Mouse (Mus musculus) midbrain, embryonic 16.5 days (tissue): Measurements from ENCODE around the gene Prr19. TPM values are rescaled to one million over a fixed set of nuclear protein-coding genes. Genes with fewer than 3 reads are reported as not detected.

Experiments
- ATAC-seq: fragments of 200-750 bp; cut with Nextera tagmentation; 2 replicates; pipeline ENCODE4 v1.8.0; 2017; ENCODE audit warnings: moderate TSS enrichment
- H3K27ac ChIP-seq: fragments of 300-500 bp; sonication (generic); 2 replicates; pipeline ENCODE4 v1.5.1; 2014; ENCODE audit warnings: mild to moderate bottlenecking, low read length, mixed read lengths
- H3K27me3 ChIP-seq: fragments of 300-500 bp; sonication (generic); 2 replicates; pipeline ENCODE4 v1.6.1; 2014; ENCODE audit warnings: low read depth, low read length, mixed read lengths; ENCODE audit not compliant: control insufficient read depth, insufficient read depth
- H3K36me3 ChIP-seq: fragments of 300-500 bp; sonication (generic); 2 replicates; pipeline ENCODE4 v1.6.1; 2014; ENCODE audit warnings: mild to moderate bottlenecking, low read length, moderate library complexity, mixed read lengths; ENCODE audit not compliant: control insufficient read depth, insufficient read depth
- H3K4me1 ChIP-seq: fragments of 300-500 bp; sonication (generic); 2 replicates; pipeline ENCODE4 v1.6.1; 2014; ENCODE audit warnings: mild to moderate bottlenecking, low read length, mixed read lengths; ENCODE audit not compliant: control insufficient read depth, insufficient read depth
- H3K4me2 ChIP-seq: fragments of 300-500 bp; sonication (generic); 2 replicates; pipeline ENCODE4 v1.6.1; 2014; ENCODE audit warnings: mild to moderate bottlenecking, low read length, mixed read lengths
- H3K4me3 ChIP-seq: fragments of 300-500 bp; sonication (generic); 2 replicates; pipeline ENCODE4 v1.5.1; 2014; ENCODE audit warnings: low read depth, mild to moderate bottlenecking, low read length, moderate library complexity, mixed read lengths
- H3K9ac ChIP-seq: fragments of 300-500 bp; sonication (generic); 2 replicates; pipeline ENCODE4 v1.6.1; 2014; ENCODE audit warnings: low read depth, low read length, mixed read lengths
- H3K9me3 ChIP-seq: fragments of 300-500 bp; sonication (generic); replicated peaks from 2 replicates; pipeline ENCODE4 v1.6.1; 2014; ENCODE audit warnings: mild to moderate bottlenecking, low read length, mixed read lengths; ENCODE audit not compliant: control insufficient read depth, poor library complexity, severe bottlenecking
- WGBS: fragments of 180-500 bp; shearing (Covaris S2); extraction: QIAGEN DNeasy Blood & Tissue Kit; methylation state at CpG from one replicate; pipeline ENCODE4 v1.1.7; 2014; 5-methylcytosine and 5-hydroxymethylcytosine counted together
- polyA plus RNA-seq: library from polyadenylated mRNA; unstranded; fragments of >200 nt; fragmentation: Nextera tagmentation; extraction: Ambion mirVana; gene quantifications from 2 replicates; pipeline ENCODE4 v1.2.1, GENCODE M21; 2015

Gene Prr19
- polyA plus RNA-seq, 1 experiment from 2014 or later: 5.6 TPM

DNA sequence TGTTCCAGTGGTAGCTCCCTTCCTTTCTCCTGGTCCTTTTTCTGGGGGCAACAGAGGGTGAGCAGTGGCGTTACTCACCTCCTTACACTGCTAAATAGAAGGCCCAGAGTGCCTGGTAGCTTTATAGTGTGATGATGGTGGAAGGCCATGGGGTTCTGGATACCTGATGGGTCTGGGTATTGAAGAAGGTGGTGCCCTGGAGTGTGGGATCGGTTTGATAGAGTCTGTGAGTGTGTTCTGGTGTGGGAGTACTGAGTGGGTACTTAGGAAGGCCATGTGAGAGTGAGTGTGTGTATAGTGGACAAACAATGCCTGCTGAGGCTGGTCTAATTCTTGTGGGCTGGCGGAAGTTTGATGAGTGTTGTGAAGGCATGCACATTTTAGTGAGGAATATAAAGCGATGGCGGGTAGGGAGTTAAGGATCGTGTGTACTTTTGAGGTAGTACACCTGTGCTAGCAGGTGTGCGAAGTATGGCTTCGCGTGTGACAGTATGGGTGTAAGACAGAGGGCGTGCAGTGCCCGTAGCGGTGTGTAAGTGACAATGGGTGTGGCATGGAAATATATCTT, 20.0 kb upstream of the Prr19 start:
- WGBS: 16% methylated on average over 12 of the region's 12 CpGs
- Histone ChIP-seq H3K27ac (peak overlapping the region; percentile 100), H3K4me1 (peaks cover 54% of the 10 kb centered on the region), H3K36me3 (peaks cover 11% of the 10 kb centered on the region), H3K4me2 (peak overlapping the region; percentile 81), H3K27me3 (no peaks in the 10 kb centered on the region), H3K9ac (peak overlapping the region; percentile 50), H3K4me3 (peak overlapping the region; percentile 75), H3K9me3 (no peaks in the 10 kb centered on the region)
- ATAC-seq: no peak; the same call in 1 of the 2 replicates

DNA sequence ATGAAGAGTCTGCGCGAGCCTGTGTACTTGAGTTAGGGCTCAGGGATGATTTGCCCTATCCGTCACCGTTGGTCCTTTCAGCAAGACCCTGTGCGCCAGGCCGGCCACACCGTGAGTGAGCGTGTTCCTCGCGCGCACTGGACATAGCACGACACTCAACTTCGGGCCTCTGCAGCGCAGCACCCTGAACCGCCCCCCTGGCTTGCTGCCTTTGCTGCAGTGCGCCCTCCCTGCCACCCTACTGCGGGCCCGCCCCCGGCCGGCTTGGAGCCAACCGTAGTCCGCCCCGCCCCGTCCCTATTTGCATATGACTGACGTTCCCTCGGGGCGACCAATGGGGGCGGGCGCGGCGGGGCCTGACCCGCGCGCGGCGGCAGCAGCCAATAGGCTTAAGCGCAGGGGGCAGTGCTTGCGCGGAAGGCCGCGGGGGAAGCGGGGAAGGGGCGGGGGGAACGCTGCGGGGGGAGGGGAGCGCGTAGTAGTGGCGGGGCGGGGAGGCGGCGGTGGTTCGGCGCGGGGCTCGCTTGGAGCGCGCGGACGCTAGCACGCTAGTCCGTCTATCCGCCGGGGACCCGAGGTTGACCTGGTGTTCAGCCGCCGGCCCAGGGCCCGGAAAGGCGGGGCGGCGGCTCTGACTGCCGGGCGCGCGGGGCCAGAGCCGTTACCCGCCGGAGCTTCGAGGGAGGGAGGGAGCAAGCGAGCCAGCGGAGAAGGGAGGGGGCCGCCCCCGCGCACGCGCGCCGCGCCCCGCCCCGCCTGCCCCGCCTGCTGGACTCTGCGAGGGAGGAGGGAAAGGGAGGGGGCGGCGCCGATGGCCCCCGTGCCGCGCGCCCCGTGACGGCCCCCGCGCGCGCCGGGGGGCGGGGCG, 19.2 kb upstream of the Prr19 start:
- Histone ChIP-seq H3K36me3 (peaks cover 18% of the 10 kb centered on the region), H3K9ac (peak overlapping the region; percentile 84), H3K4me1 (peaks cover 53% of the 10 kb centered on the region), H3K4me3 (peak overlapping the region; percentile 75), H3K27ac (peak overlapping the region; percentile 100), H3K9me3 (no peaks in the 10 kb centered on the region), H3K4me2 (peak overlapping the region; percentile 81), H3K27me3 (no peaks in the 10 kb centered on the region)
- ATAC-seq: peak; percentile 61
- 2% methylated on average over 55 of the region's 108 CpGs for WGBS

DNA sequence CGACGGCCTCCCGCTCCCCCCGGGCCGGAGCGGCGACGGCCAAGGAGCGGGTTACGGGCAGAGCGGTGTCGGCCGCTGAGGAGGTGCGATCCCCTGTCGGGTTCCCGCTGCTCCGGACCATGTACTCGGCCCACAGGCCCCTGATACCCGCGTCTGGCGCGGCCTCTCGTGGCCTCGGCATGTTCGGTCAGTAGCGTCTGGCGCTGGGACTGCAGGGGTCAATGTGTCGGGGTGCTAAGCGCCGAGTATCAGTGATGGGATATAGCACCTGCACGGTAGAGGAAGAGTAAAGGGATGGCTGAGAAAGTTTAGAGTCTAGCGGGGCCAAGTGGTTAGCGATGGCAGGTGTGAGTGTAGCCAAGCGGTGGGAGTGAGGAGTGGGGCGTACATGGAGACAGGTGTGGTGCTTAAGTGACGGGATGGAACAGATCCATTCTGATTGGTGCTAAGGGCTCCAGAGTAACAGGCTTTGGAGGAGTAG, 18.4 kb upstream of the Prr19 start:
- peak; percentile 6; the same call in 1 of the 2 replicates for ATAC-seq
- Histone ChIP-seq H3K9me3 (no peaks in the 10 kb centered on the region), H3K36me3 (peaks cover 26% of the 10 kb centered on the region), H3K4me2 (peak overlapping the region; percentile 81), H3K4me1 (peaks cover 46% of the 10 kb centered on the region), H3K9ac (peak overlapping the region; percentile 84), H3K4me3 (peak overlapping the region; percentile 75), H3K27me3 (no peaks in the 10 kb centered on the region), H3K27ac (peak overlapping the region; percentile 100)
- under 1% methylated on average over 22 of the region's 36 CpGs for WGBS

DNA sequence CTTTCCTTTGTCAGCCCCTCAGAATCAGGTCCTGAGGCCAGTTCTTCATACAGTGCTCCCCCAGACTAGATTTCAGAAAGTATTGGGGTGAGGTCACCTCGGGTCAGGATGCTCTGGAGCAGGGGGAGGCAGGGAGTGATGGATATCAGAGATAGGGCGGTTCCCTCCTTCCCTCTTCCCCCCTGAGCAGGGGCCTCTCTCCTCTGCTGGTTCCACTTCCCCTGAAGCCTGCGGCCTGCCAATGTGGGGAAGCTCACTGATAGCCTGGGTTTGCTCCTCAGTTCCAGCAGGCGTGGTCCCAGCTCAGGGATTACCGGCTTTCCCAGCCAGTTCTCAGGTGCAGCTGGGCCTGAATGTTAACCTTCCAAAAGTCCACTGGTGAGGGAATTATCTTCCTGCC, 17.6 kb upstream of the Prr19 start:
- Histone ChIP-seq H3K4me1 (peaks cover 43% of the 10 kb centered on the region), H3K9ac (peak overlapping the region; percentile 84), H3K27me3 (no peaks in the 10 kb centered on the region), H3K9me3 (no peaks in the 10 kb centered on the region), H3K4me2 (peak overlapping the region; percentile 81), H3K27ac (peak overlapping the region; percentile 100), H3K36me3 (peaks cover 34% of the 10 kb centered on the region), H3K4me3 (peak overlapping the region; percentile 75)
- WGBS: 9% methylated on average over 5 of the region's 5 CpGs
- ATAC-seq: no peak

DNA sequence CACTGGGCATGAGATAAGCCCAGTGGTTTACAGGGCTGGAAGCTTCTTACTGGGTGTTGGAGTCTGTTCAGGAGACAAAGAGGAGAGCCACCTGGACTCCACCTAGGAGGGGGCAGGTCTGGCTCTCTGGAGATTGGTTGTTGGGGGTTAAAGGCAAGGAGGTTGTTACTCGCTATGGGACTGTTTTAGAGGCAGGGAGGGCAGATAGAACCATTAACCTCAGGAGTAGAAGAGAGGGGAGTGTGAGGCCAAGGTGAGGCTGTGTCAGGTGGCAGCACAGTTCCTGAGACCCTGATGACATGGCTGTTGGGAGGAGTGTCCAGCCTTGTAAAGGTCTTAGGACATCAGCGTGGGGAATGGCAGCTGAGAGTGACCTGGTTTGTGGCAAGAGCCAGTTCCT, 17.0 kb upstream of the Prr19 start:
- Histone ChIP-seq H3K4me1 (peaks cover 43% of the 10 kb centered on the region), H3K36me3 (peaks cover 40% of the 10 kb centered on the region), H3K27me3 (no peaks in the 10 kb centered on the region), H3K27ac (peak overlapping the region; percentile 100), H3K4me3 (peak overlapping the region; percentile 75), H3K9me3 (no peaks in the 10 kb centered on the region), H3K4me2 (peak overlapping the region; percentile 81), H3K9ac (peak overlapping the region; percentile 84)
- 64% methylated on average over 2 of the region's 2 CpGs for WGBS
- no peak for ATAC-seq

DNA sequence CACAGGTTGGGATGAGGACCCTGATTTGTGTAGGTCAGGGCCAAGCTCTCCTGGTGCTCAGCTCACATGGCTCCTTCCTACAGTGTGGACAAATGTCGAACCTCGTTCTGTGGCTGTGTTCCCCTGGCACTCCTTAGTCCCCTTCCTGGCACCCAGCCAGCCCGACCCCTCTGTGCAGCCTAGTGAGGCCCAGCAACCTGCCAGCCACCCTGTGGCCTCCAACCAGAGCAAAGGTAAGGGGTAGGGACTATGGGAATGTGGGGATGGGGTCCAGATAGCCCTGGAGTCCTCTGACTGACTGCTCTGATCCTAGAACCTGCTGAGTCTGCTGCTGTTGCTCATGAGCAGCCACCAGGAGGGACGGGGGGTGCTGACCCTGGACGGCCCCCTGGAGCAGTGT, 16.4 kb upstream of the Prr19 start:
- no peak for ATAC-seq
- Histone ChIP-seq H3K4me2 (peak overlapping the region; percentile 81; the same call in 1 of the 2 replicates), H3K27ac (peak overlapping the region; percentile 35; the same call in 1 of the 2 replicates), H3K9ac (no peak overlapping the region; the same call in 1 of the 2 replicates), H3K4me3 (no peak overlapping the region), H3K4me1 (peaks cover 39% of the 10 kb centered on the region), H3K36me3 (peaks cover 46% of the 10 kb centered on the region), H3K9me3 (no peaks in the 10 kb centered on the region), H3K27me3 (no peaks in the 10 kb centered on the region)
- WGBS: 65% methylated on average over 5 of the region's 5 CpGs

DNA sequence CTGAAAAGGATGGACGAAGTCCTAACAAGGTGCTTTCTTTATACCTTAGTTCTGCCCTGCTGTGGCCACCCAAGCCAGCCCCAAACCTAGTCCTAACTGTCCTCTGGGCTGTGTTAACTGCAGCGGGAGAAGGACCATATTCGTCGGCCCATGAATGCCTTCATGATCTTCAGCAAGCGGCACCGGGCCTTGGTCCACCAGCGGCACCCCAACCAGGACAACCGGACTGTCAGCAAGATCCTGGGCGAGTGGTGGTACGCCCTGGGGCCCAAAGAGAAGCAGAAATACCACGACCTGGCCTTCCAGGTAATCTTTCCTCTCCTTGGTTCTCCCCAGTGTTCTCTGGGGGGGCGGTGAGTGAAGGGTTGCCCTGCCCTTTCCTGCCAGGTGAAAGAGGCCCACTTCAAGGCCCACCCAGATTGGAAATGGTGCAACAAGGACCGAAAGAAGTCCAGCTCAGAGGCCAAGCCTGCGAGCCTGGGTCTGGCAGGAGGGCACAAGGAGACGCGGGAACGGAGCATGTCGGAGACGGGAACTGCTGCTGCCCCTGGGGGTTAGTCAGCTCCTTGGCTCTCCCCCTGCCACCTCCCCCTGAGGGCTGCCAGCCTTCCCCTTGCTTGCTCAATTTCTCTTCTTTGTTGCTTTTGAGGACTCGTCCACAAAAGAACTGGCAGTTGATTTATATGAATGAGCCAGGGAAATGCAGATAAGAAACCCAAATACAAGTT, 15.5 kb upstream of the Prr19 start:
- 90% methylated on average over 20 of the region's 20 CpGs for WGBS
- no peak for ATAC-seq
- Histone ChIP-seq H3K36me3 (peaks cover 54% of the 10 kb centered on the region), H3K9ac (no peak overlapping the region), H3K4me1 (peaks cover 30% of the 10 kb centered on the region), H3K9me3 (no peaks in the 10 kb centered on the region), H3K4me2 (no peak overlapping the region), H3K27me3 (no peaks in the 10 kb centered on the region), H3K4me3 (no peak overlapping the region), H3K27ac (no peak overlapping the region)

DNA sequence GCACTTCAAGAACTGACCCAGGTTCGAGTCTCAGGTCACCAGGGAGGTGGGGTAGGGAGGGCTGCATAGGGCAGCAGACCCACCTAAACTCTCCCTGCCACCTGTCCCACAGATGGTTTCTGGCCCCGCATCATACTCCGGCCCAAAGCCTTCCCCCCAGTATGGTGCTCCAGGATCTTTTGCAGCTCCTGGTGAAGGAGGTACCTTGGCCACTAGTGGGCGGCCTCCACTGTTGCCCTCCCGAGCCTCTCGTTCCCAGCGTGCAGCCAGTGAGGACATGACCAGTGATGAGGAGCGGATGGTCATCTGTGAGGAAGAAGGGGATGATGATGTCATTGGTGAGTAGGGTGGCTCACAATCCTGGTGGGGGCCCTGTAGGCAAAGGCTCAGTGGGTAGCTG, 14.2 kb upstream of the Prr19 start:
- Histone ChIP-seq H3K9ac (no peak overlapping the region), H3K4me2 (no peak overlapping the region), H3K4me3 (no peak overlapping the region), H3K27ac (no peak overlapping the region), H3K4me1 (peaks cover 21% of the 10 kb centered on the region), H3K27me3 (no peaks in the 10 kb centered on the region), H3K9me3 (no peaks in the 10 kb centered on the region), H3K36me3 (peaks cover 63% of the 10 kb centered on the region)
- ATAC-seq: no peak
- 88% methylated on average over 8 of the region's 8 CpGs for WGBS
